Mouse (Mus musculus): Measurements from ENCODE around the gene Tll1. TPM values are rescaled to one million over a fixed set of nuclear protein-coding genes. Genes with fewer than 3 reads are reported as not detected.

The Tll1 gene
- polyA plus RNA-seq, 1 experiment from 2014 or later = 5.2 TPM

DNA sequence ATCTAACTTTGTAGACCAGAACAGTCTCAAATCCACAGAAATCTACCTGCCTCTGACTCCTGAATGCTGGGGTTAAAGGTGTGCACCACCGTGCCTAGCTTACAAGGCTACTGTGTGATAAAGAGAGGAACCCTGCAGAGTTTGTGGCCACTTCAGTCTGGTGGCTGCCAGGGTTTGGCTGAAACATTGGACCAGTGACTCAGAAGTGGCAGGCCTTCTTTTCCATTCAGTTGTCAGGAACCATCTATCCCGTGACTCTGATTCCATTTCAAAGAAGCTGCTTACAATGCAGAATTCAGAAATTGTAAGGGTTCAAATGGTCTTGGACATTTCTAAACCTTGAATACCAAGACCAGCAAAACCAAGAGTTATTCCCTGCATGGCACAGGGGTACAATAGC lies 12.7 kb downstream of the Tll1 start:
- no peak overlapping the region for H3K9ac ChIP-seq
- H3K4me3 ChIP-seq = no peak overlapping the region
- H3K4me2 ChIP-seq (replicated peaks) = no peak overlapping the region
- WGBS = 62% methylated on average over 2 of the region's 2 CpGs
- H3K4me1 ChIP-seq = no peaks in the 10 kb centered on the region
- H3K36me3 ChIP-seq = no peaks in the 10 kb centered on the region
- no peak overlapping the region for H3K27ac ChIP-seq
- no peaks in the 10 kb centered on the region for H3K9me3 ChIP-seq
- ATAC-seq (ENCODE audit: insufficient number of reproducible peaks, insufficient read depth, low FRiP score, low TSS enrichment) = no peak
- H3K27me3 ChIP-seq = no peaks in the 10 kb centered on the region

DNA sequence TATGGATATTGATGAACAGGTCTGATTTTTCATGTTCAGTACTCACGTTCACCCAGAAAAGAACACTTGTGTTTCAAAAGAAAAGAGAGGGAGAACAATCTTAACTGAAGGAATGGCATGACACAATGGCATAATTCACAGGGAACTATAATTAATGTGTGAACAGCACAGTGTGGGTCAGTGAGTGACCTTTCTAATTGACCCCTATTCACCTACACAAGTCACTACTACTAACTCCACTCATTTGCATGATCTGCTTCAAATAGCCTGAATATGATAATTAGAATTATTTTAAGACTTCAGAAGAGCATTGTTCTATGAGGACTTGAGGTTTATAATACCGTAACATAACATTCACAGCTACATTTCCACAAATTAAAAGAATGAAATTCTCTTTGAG lies 18.2 kb downstream of the Tll1 start:
- Histone ChIP-seq H3K9me3 (no peaks in the 10 kb centered on the region), H3K27me3 (no peaks in the 10 kb centered on the region), H3K9ac (no peak overlapping the region), H3K4me3 (no peak overlapping the region), H3K4me1 (no peaks in the 10 kb centered on the region), H3K27ac (no peak overlapping the region), H3K4me2 (replicated peaks) (no peak overlapping the region), H3K36me3 (no peaks in the 10 kb centered on the region)
- 74% methylated on average over 2 of the region's 2 CpGs for WGBS
- no peak for ATAC-seq (ENCODE audit: insufficient number of reproducible peaks, insufficient read depth, low FRiP score, low TSS enrichment)

DNA sequence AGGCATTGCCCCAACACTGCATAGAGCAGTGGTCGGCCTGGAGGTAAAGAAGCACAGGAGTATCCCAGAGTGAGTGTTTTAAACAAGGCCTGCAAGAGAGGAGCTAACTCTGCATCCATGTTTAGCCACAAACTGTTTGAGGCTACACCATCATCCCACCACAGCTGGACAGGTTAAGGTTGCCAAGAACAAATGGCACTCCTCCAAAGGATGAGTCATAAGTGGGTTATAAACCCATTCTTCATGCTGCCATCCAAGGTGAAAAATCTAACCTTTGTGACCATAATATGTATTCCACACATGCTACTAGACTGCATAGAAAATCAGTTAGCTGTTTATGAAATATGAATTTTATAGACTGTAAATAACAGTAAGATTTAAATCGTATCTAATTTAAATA lies 29.1 kb downstream of the Tll1 start:
- ATAC-seq (ENCODE audit: insufficient number of reproducible peaks, insufficient read depth, low FRiP score, low TSS enrichment) = no peak
- Histone ChIP-seq H3K9ac (no peak overlapping the region), H3K9me3 (no peaks in the 10 kb centered on the region), H3K4me2 (replicated peaks) (no peak overlapping the region), H3K27ac (no peak overlapping the region), H3K4me3 (no peak overlapping the region), H3K27me3 (no peaks in the 10 kb centered on the region), H3K4me1 (no peaks in the 10 kb centered on the region), H3K36me3 (no peaks in the 10 kb centered on the region)
- 81% methylated on average over 2 of the region's 2 CpGs for WGBS

DNA sequence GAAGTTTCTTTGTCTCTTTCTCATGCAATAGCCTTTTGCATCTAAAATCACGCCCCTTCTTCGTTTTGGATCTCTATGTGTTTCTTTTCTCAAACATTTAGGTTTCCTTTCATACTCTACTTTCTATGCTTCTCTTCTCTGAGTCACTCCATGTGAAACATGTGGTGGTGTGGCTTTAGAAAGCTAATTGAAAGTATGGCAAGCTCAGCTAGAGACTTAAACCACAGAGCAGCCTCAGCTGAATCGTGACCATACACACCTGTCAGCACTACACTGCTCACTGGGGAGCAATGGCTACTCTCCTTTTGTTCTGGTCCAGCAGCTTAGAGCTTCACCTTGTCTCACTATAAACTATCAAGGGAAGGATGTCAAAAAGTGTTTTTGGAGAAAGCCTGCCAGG lies 31.2 kb downstream of the Tll1 start:
- Histone ChIP-seq H3K9me3 (no peaks in the 10 kb centered on the region), H3K4me1 (no peaks in the 10 kb centered on the region), H3K27ac (no peak overlapping the region), H3K9ac (no peak overlapping the region), H3K36me3 (no peaks in the 10 kb centered on the region), H3K4me2 (replicated peaks) (no peak overlapping the region), H3K27me3 (no peaks in the 10 kb centered on the region), H3K4me3 (no peak overlapping the region)
- 72% methylated on average over 3 of the region's 3 CpGs for WGBS
- ATAC-seq (ENCODE audit: insufficient number of reproducible peaks, insufficient read depth, low FRiP score, low TSS enrichment) = no peak

DNA sequence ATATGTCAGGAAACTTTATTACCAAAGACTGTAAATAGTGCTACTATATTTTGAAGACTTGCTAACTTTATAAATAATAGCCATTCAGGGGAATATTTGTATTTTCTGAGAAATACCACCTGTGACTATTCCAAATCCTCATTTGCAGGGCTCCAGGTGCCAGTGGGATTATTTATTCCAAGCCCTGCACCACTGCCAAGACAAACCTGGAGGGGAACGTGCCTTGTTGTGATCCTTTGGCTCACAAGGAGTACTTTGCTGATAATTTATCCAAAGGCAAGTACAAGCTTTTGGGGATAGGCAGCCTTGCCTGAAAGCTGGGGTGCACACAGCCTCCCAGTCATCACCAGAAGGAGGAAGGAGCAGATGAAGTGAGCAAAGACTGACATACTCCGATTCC lies 32.3 kb downstream of the Tll1 start:
- no peak overlapping the region for H3K27ac ChIP-seq
- no peak overlapping the region for H3K9ac ChIP-seq
- H3K4me2 ChIP-seq (replicated peaks) = no peak overlapping the region
- no peaks in the 10 kb centered on the region for H3K36me3 ChIP-seq
- no peaks in the 10 kb centered on the region for H3K9me3 ChIP-seq
- no peaks in the 10 kb centered on the region for H3K27me3 ChIP-seq
- H3K4me3 ChIP-seq = no peak overlapping the region
- 75% methylated on average over 2 of the region's 2 CpGs for WGBS
- no peak for ATAC-seq (ENCODE audit: insufficient number of reproducible peaks, insufficient read depth, low FRiP score, low TSS enrichment)
- H3K4me1 ChIP-seq = no peaks in the 10 kb centered on the region

DNA sequence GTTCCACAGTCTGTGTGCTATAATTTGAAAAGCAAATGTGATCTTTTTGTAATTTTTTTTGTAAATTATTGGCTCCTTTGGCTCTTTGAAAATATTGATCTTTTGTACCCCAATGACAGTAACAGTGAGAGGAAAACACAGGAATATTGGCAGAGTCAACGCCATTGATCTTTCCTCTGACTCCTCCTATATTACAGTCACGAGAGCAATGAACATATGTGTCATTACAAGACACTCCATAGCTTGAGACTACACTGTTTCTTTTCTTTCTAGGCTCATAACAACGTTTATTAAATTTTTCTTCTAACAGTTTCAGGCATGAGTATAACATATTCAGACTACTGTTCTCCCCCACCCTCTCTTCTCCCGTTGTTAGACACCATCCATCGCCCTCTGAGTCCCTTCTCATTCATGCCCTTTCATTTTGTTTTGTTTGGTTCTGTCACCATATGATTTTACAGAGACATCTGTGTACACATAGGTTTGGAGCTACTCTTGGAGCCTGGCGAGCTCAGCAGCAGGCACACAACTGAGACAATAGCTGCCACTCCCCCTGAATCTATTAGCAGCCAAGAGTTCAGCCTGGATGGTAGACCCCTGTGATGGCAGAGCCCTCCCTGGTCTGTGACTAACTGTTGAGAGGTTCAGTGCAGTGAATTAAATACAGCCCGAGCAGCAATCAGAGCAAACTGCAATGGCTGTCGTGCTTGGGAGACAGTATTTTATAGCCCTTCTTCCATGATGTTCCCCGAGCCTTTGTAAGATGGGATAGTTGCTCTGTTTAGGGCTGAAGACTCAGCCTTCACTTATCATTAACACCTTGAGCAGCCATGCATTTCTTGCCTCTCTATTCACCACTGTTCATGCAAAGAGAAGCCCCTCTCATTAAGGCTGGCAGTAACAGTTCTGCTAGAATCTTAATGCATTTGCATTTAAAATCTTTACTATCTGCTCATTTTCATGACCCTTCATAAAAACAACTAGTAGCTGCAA lies 52.9 kb downstream of the Tll1 start:
- H3K27me3 ChIP-seq = no peaks in the 10 kb centered on the region
- no peak overlapping the region for H3K9ac ChIP-seq
- no peaks in the 10 kb centered on the region for H3K9me3 ChIP-seq
- no peak overlapping the region for H3K4me2 ChIP-seq (replicated peaks)
- ATAC-seq (ENCODE audit: insufficient number of reproducible peaks, insufficient read depth, low FRiP score, low TSS enrichment) = no peak
- H3K4me3 ChIP-seq = no peak overlapping the region
- H3K27ac ChIP-seq = no peak overlapping the region
- 63% methylated on average over 9 of the region's 9 CpGs for WGBS
- H3K36me3 ChIP-seq = no peaks in the 10 kb centered on the region
- H3K4me1 ChIP-seq = no peaks in the 10 kb centered on the region

DNA sequence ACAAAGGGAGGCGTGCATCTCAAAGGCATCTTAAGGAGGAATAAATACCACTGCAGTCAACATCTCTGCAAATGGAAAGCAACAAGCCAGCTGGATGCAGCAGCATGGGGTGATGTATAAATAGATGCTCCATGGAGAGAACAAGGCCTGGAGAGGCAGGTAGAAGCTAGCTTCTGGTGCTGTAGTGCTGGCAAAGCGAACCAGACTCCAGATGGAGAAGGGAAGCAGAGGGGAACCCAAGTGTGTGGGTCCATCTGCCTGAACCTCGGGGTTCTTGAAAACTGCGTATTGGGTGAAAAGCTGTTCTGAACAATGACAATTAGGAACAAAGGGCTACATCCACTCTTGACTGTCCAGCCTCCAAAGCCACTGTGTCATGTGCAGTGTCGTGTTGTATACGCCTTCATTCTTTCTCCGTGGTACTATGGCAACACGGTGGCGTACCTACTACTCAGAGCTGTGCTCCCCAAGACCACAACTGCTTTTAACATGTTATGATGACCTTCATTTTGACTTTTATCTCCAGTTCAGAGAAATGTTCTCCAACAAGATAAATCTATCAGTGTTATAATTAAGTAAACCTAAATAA lies 53.8 kb downstream of the Tll1 start:
- 78% methylated on average over 9 of the region's 9 CpGs for WGBS
- no peak for ATAC-seq (ENCODE audit: insufficient number of reproducible peaks, insufficient read depth, low FRiP score, low TSS enrichment)
- H3K27me3 ChIP-seq = no peaks in the 10 kb centered on the region

DNA sequence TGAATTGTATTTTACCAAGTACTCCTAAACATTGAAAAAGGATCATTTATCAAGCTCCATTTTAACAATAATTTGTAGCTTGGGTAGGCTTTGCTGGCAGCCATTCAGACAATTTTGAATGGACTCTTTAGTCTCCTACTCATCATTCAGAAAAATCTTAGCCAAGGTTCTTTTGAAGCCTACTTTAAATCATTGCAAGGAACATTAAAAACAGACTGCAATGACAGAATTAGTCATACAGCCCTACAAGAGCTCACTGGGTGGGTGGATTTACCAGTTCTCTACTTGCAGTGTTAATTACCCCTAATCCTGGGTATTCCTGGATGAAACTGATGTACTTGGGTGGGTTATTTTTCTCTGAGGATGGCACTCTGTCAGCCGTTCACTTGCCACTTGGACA lies 69.5 kb downstream of the Tll1 start:
- no peak for ATAC-seq (ENCODE audit: insufficient number of reproducible peaks, insufficient read depth, low FRiP score, low TSS enrichment)
- 88% methylated on average over 1 of the region's 1 CpGs for WGBS
- no peak overlapping the region for H3K27ac ChIP-seq
- H3K9ac ChIP-seq = no peak overlapping the region
- no peak overlapping the region for H3K4me2 ChIP-seq (replicated peaks)
- no peaks in the 10 kb centered on the region for H3K9me3 ChIP-seq
- H3K36me3 ChIP-seq = no peaks in the 10 kb centered on the region
- no peaks in the 10 kb centered on the region for H3K27me3 ChIP-seq
- no peak overlapping the region for H3K4me3 ChIP-seq
- no peaks in the 10 kb centered on the region for H3K4me1 ChIP-seq

More for the DNA sequence above, 53.8 kb downstream of the Tll1 start:
- Histone ChIP-seq H3K4me1 (no peaks in the 10 kb centered on the region), H3K9ac (no peak overlapping the region), H3K4me3 (no peak overlapping the region), H3K9me3 (no peaks in the 10 kb centered on the region), H3K4me2 (replicated peaks) (no peak overlapping the region), H3K36me3 (no peaks in the 10 kb centered on the region), H3K27ac (no peak overlapping the region)

DNA sequence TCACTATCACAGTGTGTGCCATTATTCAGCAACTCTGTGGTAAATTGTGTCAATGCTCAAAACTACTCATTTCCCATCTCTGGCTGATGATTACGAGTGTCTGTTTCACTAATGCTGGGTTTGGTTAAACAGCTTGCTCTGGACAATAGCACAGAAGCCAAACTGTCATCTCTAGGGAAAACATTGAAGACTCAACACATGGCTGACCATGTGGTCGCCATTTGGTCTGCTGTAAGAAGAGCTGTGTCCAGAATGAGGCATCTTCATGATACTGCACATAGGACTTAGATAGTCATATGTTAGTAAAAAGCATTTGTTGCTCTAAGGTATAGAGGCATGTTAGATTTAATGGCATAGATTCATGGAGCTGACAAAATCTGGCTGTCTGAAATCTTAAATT lies 98.9 kb downstream of the Tll1 start:
- no peak overlapping the region for H3K27ac ChIP-seq
- H3K27me3 ChIP-seq = no peaks in the 10 kb centered on the region
- no peaks in the 10 kb centered on the region for H3K36me3 ChIP-seq
- H3K4me2 ChIP-seq (replicated peaks) = no peak overlapping the region
- no peaks in the 10 kb centered on the region for H3K9me3 ChIP-seq
- no peak for ATAC-seq (ENCODE audit: insufficient number of reproducible peaks, insufficient read depth, low FRiP score, low TSS enrichment)
- WGBS = 64% methylated on average over 2 of the region's 2 CpGs
- no peaks in the 10 kb centered on the region for H3K4me1 ChIP-seq
- H3K4me3 ChIP-seq = no peak overlapping the region
- no peak overlapping the region for H3K9ac ChIP-seq

DNA sequence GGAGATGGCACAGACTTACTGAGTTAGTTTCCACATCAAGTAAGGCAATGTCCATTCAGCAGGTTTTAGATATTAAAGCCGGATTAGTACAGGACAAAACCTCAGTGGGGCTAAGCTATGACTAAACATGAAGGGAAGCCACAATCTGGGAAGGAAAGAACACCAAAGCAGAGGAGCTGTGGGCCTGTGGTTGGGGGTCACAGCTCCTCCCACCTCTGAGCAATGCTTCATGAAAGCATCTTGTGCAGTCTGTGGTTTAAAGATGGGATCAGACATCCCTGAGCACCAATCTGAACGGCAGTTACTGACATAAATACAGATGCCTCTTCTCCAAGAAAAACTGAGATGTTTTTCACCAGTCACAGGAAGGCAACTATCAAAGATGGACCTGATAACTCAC lies 132.7 kb downstream of the Tll1 start:
- Histone ChIP-seq H3K4me2 (replicated peaks) (no peak overlapping the region), H3K27me3 (no peaks in the 10 kb centered on the region), H3K36me3 (no peaks in the 10 kb centered on the region), H3K27ac (no peak overlapping the region), H3K4me3 (no peak overlapping the region), H3K9me3 (no peaks in the 10 kb centered on the region), H3K4me1 (no peaks in the 10 kb centered on the region), H3K9ac (no peak overlapping the region)
- no peak for ATAC-seq (ENCODE audit: insufficient number of reproducible peaks, insufficient read depth, low FRiP score, low TSS enrichment)
- 72% methylated on average over 2 of the region's 2 CpGs for WGBS

DNA sequence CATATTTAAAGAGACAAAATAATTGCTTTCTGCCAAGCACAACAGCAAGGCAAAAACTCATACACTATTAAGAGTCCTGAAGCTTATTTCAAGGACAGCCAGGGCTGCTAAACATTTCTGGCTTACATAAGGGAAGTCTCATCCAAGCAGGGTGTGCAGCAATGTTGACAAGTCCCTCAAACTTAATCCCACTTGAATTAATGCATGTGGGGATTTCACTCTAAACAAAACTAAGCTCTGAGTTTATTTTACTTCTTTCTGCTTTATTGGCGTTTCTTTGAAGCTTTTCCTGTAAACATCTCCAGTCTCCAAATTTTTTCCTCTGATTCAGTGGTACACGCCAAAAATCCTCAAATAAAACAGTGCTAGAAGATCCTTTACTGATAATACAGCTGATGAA lies 146.2 kb downstream of the Tll1 start:
- no peak for ATAC-seq (ENCODE audit: insufficient number of reproducible peaks, insufficient read depth, low FRiP score, low TSS enrichment)
- WGBS = 44% methylated on average over 2 of the region's 2 CpGs

DNA sequence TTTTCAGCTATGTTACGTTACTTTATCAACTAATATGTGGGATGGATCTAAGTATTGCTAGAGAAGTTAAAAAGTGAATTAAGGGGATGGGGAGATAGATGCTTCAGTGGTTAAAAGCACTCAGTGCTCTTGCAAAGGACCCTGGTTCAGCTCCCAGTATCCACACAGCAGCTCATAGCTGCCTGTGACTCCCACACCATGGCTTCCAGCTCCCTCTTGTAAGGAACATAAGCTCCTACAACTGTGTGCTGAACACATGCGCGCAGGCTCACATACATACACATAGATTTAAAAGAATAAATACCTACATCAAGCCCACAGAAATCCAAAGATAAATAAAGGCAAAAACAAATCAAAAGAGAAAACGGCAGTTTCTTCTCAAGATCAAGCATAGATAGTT lies 148.5 kb downstream of the Tll1 start:
- no peak overlapping the region for H3K4me2 ChIP-seq (replicated peaks)
- no peak overlapping the region for H3K27ac ChIP-seq
- ATAC-seq (ENCODE audit: insufficient number of reproducible peaks, insufficient read depth, low FRiP score, low TSS enrichment) = no peak
- no peaks in the 10 kb centered on the region for H3K36me3 ChIP-seq
- H3K27me3 ChIP-seq = no peaks in the 10 kb centered on the region
- no peaks in the 10 kb centered on the region for H3K9me3 ChIP-seq
- no peaks in the 10 kb centered on the region for H3K4me1 ChIP-seq
- no peak overlapping the region for H3K4me3 ChIP-seq
- no peak overlapping the region for H3K9ac ChIP-seq
- 89% methylated on average over 4 of the region's 4 CpGs for WGBS

More for the DNA sequence above, 146.2 kb downstream of the Tll1 start:
- Histone ChIP-seq H3K27ac (no peak overlapping the region), H3K27me3 (no peaks in the 10 kb centered on the region), H3K9me3 (no peaks in the 10 kb centered on the region), H3K4me1 (no peaks in the 10 kb centered on the region), H3K4me2 (replicated peaks) (no peak overlapping the region), H3K4me3 (no peak overlapping the region), H3K36me3 (no peaks in the 10 kb centered on the region), H3K9ac (no peak overlapping the region)
